Mouse (Mus musculus) Patski (cell line): ENCODE measurements at regions not wholly inside any gene's neighbourhood (a gene's known extent, or its start where the extent isn't known, plus 50 kb on each side); places are given as distances from the start of the nearest gene placed in this dataset.
A peak's percentile ranks its signal among the peaks of the same experiment; 100 is the strongest.

Source experiments
- ATAC-seq: fragments of 100-300 bp; one replicate; pipeline ENCODE4 v1.8.0; 2021
- CTCF ChIA-PET: fragments of 350-600 bp; sonication (Branson Sonifier 250); formaldehyde crosslinking; loops from one replicate; lab custom pipeline; 2022; ENCODE audit warnings: inconsistent platforms; lab: Charles Lee
- POLR2A ChIA-PET: fragments of 350-600 bp; sonication (Branson Sonifier 250); formaldehyde crosslinking; loops from one replicate; lab custom pipeline; 2022; ENCODE audit warnings: antibody characterized with exemption, inconsistent platforms; lab: Charles Lee
- DNase-seq: peaks from one replicate; pipeline ENCODE4 v3.0.0-alpha.2; 2011; ENCODE audit warnings: low read depth, low spot score
- H3K27me3 ChIP-seq: fragments of 371-371 bp; one replicate; pipeline ENCODE4 v1.5.1; 2021
- CTCF ChIP-seq: fragments of 100-300 bp; IDR thresholded peaks from one replicate; pipeline ENCODE4 v1.5.1; 2021
- in situ Hi-C: fragments of 300-500 bp; cut with MboI; formaldehyde crosslinking; loops from 3 replicates; pipeline ENCODE4 v1.11.1; 2018; ENCODE audit warnings: low pct_unique_long_range_greater_than_20kb, mixed read lengths

- in situ Hi-C loops = loop anchor here (25.0 kb wide), 1 partner anchor 493 kb away; no protein-coding TSS in a partner anchor
- peaks cover 42% of the 10 kb centered on the region for H3K27me3 ChIP-seq
- DNase-seq (no peak), ATAC-seq (no peak)
- ChIA-PET POLR2A (no interaction called here), CTCF (interaction anchor here (1.0 kb wide), 1 partner anchor 10 kb away, joined by 3 read pairs; no protein-coding TSS in a partner anchor)
- TF ChIP-seq CTCF = no peak
Observed at GRCm38 (mm10) chr1:167905424-167905823, 216.4 kb downstream of the Lmx1a start.

DNA sequence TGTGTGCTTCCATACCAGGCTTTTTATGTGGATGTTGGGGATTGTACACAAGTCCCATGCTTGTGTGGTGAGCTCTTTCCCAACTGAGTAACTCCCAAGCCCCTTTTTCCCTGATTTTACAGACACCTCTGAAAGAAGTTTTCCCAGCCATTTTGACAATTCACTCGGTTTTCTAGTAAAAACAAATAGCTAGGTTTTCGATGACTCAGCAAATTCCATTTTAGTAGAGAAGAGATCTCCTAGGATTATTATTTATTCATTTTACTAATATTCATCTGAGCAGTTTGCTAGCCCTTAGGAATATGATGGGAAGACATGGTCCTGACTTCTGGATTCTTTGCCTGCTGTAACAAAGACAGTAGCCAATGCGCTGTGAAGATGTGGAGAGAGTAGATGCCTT is 223.0 kb downstream of the Lmx1a start:
- ChIA-PET POLR2A (no interaction called here), CTCF (no interaction called here)
- H3K27me3 ChIP-seq = peaks cover 23% of the 10 kb centered on the region
- no peak for TF ChIP-seq CTCF
- ATAC-seq (no peak), DNase-seq (no peak)
- in situ Hi-C loops = loop anchor here (25.0 kb wide), 1 partner anchor 500 kb away; no protein-coding TSS in a partner anchor

DNA sequence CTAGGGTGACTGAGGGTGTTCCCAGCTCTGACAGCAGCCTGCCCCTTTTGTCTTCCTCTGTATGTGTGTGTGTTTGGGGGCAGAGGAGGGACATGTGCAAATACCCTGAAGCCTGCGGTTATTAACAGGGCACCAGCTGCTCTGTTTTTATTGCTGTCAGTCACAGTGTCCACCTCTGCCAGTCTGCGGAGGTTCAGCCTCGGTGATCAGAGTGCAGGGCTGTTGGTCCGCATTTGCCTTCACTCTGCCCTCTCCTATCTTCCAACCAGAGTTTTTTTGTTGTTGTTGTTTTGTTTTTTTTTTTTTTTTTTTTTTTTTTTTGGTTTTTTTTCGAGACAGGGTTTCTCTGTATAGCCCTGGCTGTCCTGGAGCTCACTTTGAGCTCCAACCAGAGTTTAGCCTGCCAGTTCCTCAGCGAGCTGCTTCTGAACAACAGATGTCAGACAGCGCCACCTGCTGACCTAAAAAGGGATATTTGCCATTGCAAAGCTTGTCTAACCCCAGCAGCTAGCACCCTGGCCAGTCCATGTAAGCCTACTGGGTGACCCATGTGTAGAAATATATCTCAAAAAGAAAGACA is 226.0 kb downstream of the Lmx1a start:
- peak; percentile 78 for TF ChIP-seq CTCF
- ChIA-PET CTCF (interaction anchor here (0.6 to 1.4 kb wide), 7 partner anchors 9 to 134 kb away, joined by 3 to 6 read pairs (median 3); no protein-coding TSS in a partner anchor), POLR2A (no interaction called here)
- DNase-seq (no peak), ATAC-seq (peak; percentile 95)
- in situ Hi-C loops = loop anchor here (25.0 kb wide), 1 partner anchor 503 kb away; no protein-coding TSS in a partner anchor
- peaks cover 10% of the 10 kb centered on the region for H3K27me3 ChIP-seq

DNA sequence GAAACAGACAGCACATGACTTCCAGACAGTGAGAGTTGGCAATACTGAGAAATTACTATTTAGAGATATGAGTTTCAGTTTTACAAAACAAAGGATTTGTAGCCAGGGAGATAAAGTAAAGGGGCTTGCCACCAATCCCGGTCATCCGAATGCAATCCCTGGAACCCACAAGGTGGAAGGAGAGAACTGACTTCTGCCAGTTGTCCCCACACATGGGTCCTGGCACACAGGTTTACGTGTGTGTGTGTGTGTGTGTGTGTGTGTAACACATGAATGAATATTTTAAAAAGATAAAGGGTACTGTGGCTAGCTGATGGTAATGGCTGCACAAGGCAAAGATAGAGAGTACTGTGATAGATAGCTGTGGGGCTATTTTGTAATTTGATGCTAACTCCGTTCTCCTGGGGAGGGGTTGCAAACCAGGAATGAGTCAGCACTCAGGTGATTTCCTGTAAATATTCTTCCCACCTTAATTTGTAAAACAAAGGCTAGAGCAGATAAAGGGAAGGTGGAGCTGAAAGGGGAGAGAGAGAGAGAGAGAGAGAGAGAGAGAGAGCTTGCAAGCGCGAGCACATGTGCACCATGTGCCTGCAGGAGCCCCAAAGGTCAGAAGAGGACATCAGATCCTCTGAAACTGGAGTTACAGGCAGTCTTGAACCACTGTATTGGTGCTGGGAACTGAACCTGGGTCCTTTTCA is 226.7 kb downstream of the Lmx1a start:
- CTCF ChIA-PET = interaction anchor here (0.6 to 1.4 kb wide), 7 partner anchors 8 to 134 kb away, joined by 3 to 6 read pairs (median 3); no protein-coding TSS in a partner anchor
- no peak for DNase-seq

DNA sequence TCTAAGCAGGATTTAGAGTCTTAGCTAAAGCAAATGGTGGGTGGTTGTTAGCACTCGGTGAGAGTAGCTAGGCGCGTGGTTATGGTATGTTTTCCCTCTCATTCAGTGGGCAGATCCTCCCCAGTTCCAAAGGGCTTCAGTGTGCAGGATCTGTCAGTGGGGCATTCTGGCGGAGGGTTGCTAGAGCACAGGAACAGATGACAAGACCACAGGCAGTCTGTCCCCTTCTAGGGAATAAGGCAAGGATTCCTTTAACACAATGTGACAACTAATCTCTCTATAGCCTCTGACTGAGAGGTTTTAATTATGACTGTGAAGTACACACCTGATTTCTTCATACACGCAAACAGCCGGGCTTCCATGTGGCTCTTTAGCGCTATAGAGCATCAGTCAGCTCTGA is 233.9 kb downstream of the Lmx1a start:
- TF ChIP-seq CTCF = no peak
- in situ Hi-C loops = loop anchor here (25.0 kb wide), 1 partner anchor 511 kb away; no protein-coding TSS in a partner anchor

More for the DNA sequence above, 226.7 kb downstream of the Lmx1a start:
- POLR2A ChIA-PET = no interaction called here
- no peak for ATAC-seq
- peak; percentile 16 for TF ChIP-seq CTCF
- H3K27me3 ChIP-seq = peaks cover 10% of the 10 kb centered on the region
- in situ Hi-C loops = loop anchor here (25.0 kb wide), 1 partner anchor 503 kb away; no protein-coding TSS in a partner anchor

GRCm38 (mm10) chr1:167928060-167928467 is 239.0 kb downstream of the Lmx1a start:
- in situ Hi-C loops = loop anchor here (25.0 kb wide), 1 partner anchor 509 kb away; the partner anchor contains the start of gene Pbx1
- TF ChIP-seq CTCF = no peak
- POLR2A ChIA-PET = no interaction called here
- peaks cover 20% of the 10 kb centered on the region for H3K27me3 ChIP-seq
- CTCF ChIA-PET = interaction anchor here (1.1 to 1.5 kb wide), 3 partner anchors 10 to 34 kb away, joined by 3 to 6 read pairs (median 3); no protein-coding TSS in a partner anchor
- DNase-seq (no peak), ATAC-seq (no peak)

More for the DNA sequence above, 233.9 kb downstream of the Lmx1a start:
- H3K27me3 ChIP-seq = peaks cover 24% of the 10 kb centered on the region
- CTCF ChIA-PET = interaction anchor here (1.0 kb wide), 1 partner anchor 9 kb away, joined by 3 read pairs; no protein-coding TSS in a partner anchor
- no peak for ATAC-seq
- POLR2A ChIA-PET = no interaction called here
- no peak for DNase-seq

DNA sequence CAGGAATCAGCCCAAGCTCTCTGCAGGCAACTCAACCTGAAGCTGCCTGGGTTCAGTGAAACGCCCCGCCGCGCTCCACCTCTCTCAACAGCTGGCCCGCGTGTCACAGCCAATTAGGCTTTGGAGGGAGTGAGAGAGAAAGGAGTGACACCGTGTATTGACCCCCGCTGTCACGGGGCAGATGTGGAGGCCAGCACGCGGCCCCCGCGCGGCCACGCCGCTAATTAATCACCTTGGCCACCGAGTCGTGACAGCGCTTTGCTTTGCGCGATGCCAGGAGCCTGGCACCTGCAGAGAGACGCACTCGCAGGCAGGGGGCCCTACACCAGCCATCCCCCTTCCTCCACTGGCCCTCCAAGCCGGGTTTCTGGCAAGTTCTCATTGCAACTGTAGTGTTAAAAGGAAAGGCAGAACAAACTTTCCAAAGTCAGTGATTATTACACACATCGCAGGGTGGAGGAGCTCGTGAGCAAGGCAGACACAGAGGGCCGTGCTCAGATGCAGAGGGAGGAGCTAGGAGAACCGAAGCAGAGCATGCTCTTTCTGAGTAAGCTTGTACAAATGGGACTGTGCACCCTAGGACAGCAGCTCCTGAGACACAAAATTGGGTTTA is 240.8 kb downstream of the Lmx1a start:
- ATAC-seq = peak; percentile 52
- ChIA-PET CTCF (interaction anchor here (1.0 to 1.3 kb wide), 2 partner anchors 10 to 14 kb away, joined by 3 to 7 read pairs; no protein-coding TSS in a partner anchor), POLR2A (interaction anchor here (0.5 kb wide), 1 partner anchor 44 kb away, joined by 3 read pairs; no protein-coding TSS in a partner anchor)
- DNase-seq = no peak
- in situ Hi-C loops = loop anchor here (25.0 kb wide), 1 partner anchor 507 kb away; the partner anchor contains the start of gene Pbx1
- TF ChIP-seq CTCF = peak; percentile 4
- peaks cover 25% of the 10 kb centered on the region for H3K27me3 ChIP-seq

- H3K27me3 ChIP-seq = peaks cover 14% of the 10 kb centered on the region
- peak; percentile 23 for ATAC-seq
- in situ Hi-C loops = loop anchor here (25.0 kb wide), 1 partner anchor 505 kb away; the partner anchor contains the start of gene Pbx1
- CTCF ChIA-PET = interaction anchor here (1.1 kb wide), 1 partner anchor 9 kb away, joined by 3 read pairs; no protein-coding TSS in a partner anchor
- DNase-seq = no peak
- TF ChIP-seq CTCF = peak; percentile 65
- POLR2A ChIA-PET = no interaction called here
Observed at GRCm38 (mm10) chr1:167932088-167932487, 243.1 kb downstream of the Lmx1a start.

- ChIA-PET POLR2A (no interaction called here), CTCF (no interaction called here)
- peaks cover 7% of the 10 kb centered on the region for H3K27me3 ChIP-seq
- no peak for ATAC-seq
- no peak for DNase-seq
- no peak for TF ChIP-seq CTCF
- in situ Hi-C loops = loop anchor here (5.0 to 25.0 kb wide), 2 partner anchors 501 to 1521 kb away; partner anchors contain the start of gene Pbx1
Observed at GRCm38 (mm10) chr1:167936726-167937125, 247.7 kb downstream of the Lmx1a start.

DNA sequence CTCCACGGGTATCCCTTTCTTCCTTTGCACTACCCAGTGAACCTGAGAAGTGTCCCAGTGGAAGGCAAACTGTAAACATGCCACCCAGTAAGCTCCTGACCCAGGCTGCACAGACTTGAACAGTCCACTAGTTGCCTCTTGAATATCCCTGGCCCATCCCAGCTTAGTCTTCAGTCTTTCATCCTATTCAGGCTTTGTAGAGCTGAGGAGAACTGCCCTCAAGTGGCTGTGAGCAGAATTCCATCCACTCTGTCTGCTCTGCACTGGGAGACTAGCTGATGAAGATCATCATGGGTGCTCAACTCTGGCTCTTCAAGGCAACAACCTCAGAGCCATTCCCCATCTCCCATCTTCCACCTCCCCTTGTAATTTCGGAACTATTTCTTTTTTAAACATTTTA is 249.1 kb downstream of the Lmx1a start:
- DNase-seq = no peak
- POLR2A ChIA-PET = no interaction called here
- peak; percentile 51 for ATAC-seq
- peak; percentile 24 for TF ChIP-seq CTCF
- CTCF ChIA-PET = interaction anchor here (0.7 to 1.2 kb wide), 2 partner anchors 9 to 153 kb away, joined by 3 read pairs; no protein-coding TSS in a partner anchor
- H3K27me3 ChIP-seq = peaks cover 7% of the 10 kb centered on the region
- in situ Hi-C loops = loop anchor here (5.0 to 25.0 kb wide), 2 partner anchors 499 to 1519 kb away; partner anchors contain the start of gene Pbx1
